Mouse (Mus musculus): ENCODE measurements around the gene Dnajc2. TPM values are rescaled to one million over a fixed set of nuclear protein-coding genes. Genes with fewer than 3 reads are reported as not detected.
"Not testable (repeated sequence)": the region's sequence is repeated elsewhere in the genome, so short reads cannot be mapped to it uniquely, and the experiment has no call there.

Gene Dnajc2
- polyA plus RNA-seq, 1 experiment from 2014 or later: 95.6 TPM

DNA sequence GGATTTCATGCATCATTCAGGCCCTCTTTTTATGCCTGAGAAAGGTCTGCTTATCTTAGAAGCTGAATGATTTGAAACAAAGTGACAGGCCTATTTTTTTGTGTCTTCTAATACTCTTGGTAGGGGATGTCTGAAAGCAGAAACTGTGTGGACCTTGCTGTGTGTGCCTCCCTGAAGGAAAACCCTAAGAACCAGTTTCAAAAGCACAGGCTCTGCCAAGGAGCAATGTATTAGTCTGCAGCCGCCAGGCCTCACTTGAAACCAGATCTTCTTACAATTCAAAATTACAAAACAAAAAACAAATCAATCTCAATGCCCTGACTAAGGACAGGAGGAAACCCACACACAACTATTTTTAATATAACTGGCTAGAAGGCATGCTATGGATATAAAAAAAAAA lies 60.6 kb downstream of the Dnajc2 start:
- 50% methylated on average over 1 of the region's 1 CpGs for WGBS
- Histone ChIP-seq H3K4me1 (ENCODE audit: control insufficient read depth, insufficient read depth, low read length) (no peaks in the 10 kb centered on the region), H3K36me3 (ENCODE audit: control insufficient read depth, insufficient read depth, low read length) (no peaks in the 10 kb centered on the region), H3K4me3 (ENCODE audit: low read depth, low read length) (no peak overlapping the region), H3K27ac (replicated peaks; ENCODE audit: low read depth, low read length) (no peak overlapping the region), H3K9ac (ENCODE audit: low read length) (no peak overlapping the region), H3K27me3 (ENCODE audit: control insufficient read depth, insufficient read depth, low read length) (no peaks in the 10 kb centered on the region), H3K4me2 (ENCODE audit: low read depth, severe bottlenecking) (no peak overlapping the region), H3K9me3 (ENCODE audit: control insufficient read depth, low read length) (no peaks in the 10 kb centered on the region)
- ATAC-seq (ENCODE audit: insufficient number of reproducible peaks, low FRiP score, low TSS enrichment, low read depth) (no peak), DNase-seq (ENCODE audit: low spot score) (no peak)

DNA sequence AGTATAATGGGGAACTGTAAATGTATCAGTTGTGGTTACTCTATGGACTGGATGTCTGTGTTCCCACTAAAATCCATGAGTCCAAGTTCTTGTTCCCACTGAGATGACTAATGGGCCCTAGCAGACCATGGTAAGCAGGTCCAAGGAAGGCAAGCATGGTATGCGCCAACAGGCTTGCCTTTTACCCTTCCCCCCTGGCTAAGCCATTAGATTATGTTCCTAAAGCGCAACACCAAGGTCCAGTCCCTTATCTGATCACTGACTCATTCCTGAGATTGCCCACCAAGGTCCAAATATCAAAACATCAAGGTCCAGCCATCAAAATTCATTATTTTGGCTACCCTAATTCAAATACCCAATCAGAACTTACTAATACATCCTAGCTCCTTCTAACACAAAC lies 65.8 kb downstream of the Dnajc2 start:
- H3K36me3 ChIP-seq (ENCODE audit: control insufficient read depth, insufficient read depth, low read length): no peaks in the 10 kb centered on the region
- no peak overlapping the region for H3K9ac ChIP-seq (ENCODE audit: low read length)
- 95% methylated on average over 2 of the region's 2 CpGs for WGBS
- H3K27ac ChIP-seq (replicated peaks; ENCODE audit: low read depth, low read length): no peak overlapping the region
- no peak overlapping the region for H3K4me2 ChIP-seq (ENCODE audit: low read depth, severe bottlenecking)
- no peak overlapping the region for H3K4me3 ChIP-seq (ENCODE audit: low read depth, low read length)
- H3K4me1 ChIP-seq (ENCODE audit: control insufficient read depth, insufficient read depth, low read length): no peaks in the 10 kb centered on the region
- H3K27me3 ChIP-seq (ENCODE audit: control insufficient read depth, insufficient read depth, low read length): no peaks in the 10 kb centered on the region
- H3K9me3 ChIP-seq (ENCODE audit: control insufficient read depth, low read length): no peaks in the 10 kb centered on the region
- ATAC-seq (ENCODE audit: insufficient number of reproducible peaks, low FRiP score, low TSS enrichment, low read depth) (no peak), DNase-seq (ENCODE audit: low spot score) (no peak)

DNA sequence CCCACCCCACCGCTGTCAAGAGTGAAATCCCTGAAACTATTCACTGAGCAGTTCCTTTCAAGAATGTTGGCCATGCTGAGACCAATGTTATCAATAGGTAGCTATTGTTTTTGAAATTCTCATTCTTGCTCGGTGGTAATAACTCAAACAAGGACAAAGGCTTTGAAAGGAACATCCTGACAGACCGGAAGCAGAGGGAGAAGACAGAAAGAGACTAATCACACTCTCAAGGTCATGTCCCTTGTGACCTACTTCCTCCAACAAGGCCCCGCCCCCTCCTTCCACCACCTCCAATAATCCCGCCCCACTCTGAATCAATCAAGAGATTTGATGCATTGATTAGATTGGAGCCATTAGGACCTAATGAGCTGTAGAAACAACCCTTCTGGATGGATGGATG lies 66.5 kb downstream of the Dnajc2 start:
- no peak overlapping the region for H3K4me3 ChIP-seq (ENCODE audit: low read depth, low read length)
- H3K9me3 ChIP-seq (ENCODE audit: control insufficient read depth, low read length): no peaks in the 10 kb centered on the region
- no peaks in the 10 kb centered on the region for H3K4me1 ChIP-seq (ENCODE audit: control insufficient read depth, insufficient read depth, low read length)
- no peak overlapping the region for H3K9ac ChIP-seq (ENCODE audit: low read length)
- no peak overlapping the region for H3K27ac ChIP-seq (replicated peaks; ENCODE audit: low read depth, low read length)
- H3K27me3 ChIP-seq (ENCODE audit: control insufficient read depth, insufficient read depth, low read length): no peaks in the 10 kb centered on the region
- ATAC-seq (ENCODE audit: insufficient number of reproducible peaks, low FRiP score, low TSS enrichment, low read depth) (no peak), DNase-seq (ENCODE audit: low spot score) (no peak)
- H3K36me3 ChIP-seq (ENCODE audit: control insufficient read depth, insufficient read depth, low read length): no peaks in the 10 kb centered on the region
- no peak overlapping the region for H3K4me2 ChIP-seq (ENCODE audit: low read depth, severe bottlenecking)
- WGBS: 88% methylated on average over 5 of the region's 5 CpGs

DNA sequence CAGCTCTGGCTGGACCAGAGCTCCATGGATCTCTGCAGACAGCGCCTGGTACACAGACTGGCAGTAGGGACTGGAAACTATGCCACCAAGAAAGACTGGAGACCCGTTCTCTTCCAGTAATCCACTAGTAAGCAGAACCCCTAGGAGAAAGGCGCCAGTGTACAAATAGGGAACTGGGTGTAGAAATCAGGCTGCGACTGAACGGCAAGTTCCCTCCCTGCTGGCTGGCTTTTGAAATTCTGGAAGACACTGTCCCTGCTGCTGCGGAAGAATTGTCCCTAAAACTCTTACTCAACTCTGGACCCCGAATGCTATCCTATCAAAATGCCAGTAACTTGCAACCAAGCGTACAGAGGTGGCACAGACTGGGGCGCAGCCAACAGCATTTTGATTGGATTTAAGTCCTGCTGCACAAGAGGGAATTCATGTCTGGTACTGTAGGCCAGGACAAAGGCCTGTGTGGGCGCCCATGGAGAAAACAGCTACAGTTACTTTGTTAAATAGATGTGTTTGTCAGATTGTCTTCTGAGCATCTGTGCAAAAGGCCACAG lies 67.8 kb downstream of the Dnajc2 start:
- Histone ChIP-seq H3K36me3 (ENCODE audit: control insufficient read depth, insufficient read depth, low read length) (no peaks in the 10 kb centered on the region), H3K4me2 (ENCODE audit: low read depth, severe bottlenecking) (no peak overlapping the region), H3K4me3 (ENCODE audit: low read depth, low read length) (no peak overlapping the region), H3K9me3 (ENCODE audit: control insufficient read depth, low read length) (no peaks in the 10 kb centered on the region), H3K4me1 (ENCODE audit: control insufficient read depth, insufficient read depth, low read length) (no peaks in the 10 kb centered on the region), H3K27me3 (ENCODE audit: control insufficient read depth, insufficient read depth, low read length) (no peaks in the 10 kb centered on the region), H3K9ac (ENCODE audit: low read length) (no peak overlapping the region), H3K27ac (replicated peaks; ENCODE audit: low read depth, low read length) (no peak overlapping the region)
- no peak for ATAC-seq (ENCODE audit: insufficient number of reproducible peaks, low FRiP score, low TSS enrichment, low read depth)
- 87% methylated on average over 10 of the region's 10 CpGs for WGBS
- no peak for DNase-seq (ENCODE audit: low spot score)

DNA sequence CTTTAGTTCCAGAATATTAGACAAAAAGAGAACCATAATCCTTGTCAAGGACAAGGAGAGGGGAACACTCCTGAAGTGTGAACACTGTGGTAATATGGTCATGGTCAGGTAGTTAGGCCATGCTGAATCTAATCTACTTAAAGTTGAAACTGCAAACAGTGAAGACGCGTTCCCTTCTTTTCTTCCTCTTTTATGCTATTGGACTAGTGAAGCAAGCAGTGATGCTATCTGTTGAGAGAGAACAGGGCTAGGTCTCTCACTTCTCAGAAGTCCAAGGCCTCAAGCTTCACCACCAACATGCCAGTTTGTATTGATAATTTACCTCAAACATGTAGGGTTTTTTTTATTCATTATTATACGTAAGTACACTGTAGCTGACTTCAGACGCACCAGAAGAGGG lies 70.6 kb downstream of the Dnajc2 start:
- DNase-seq (ENCODE audit: low spot score): no peak
- 93% methylated on average over 4 of the region's 4 CpGs for whole genome bisulfite sequencing
- no peak for ATAC-seq (ENCODE audit: insufficient number of reproducible peaks, low FRiP score, low TSS enrichment, low read depth)
- Histone ChIP-seq H3K4me3 (ENCODE audit: low read depth, low read length) (no peak overlapping the region), H3K4me2 (ENCODE audit: low read depth, severe bottlenecking) (no peak overlapping the region), H3K9me3 (ENCODE audit: control insufficient read depth, low read length) (no peaks in the 10 kb centered on the region), H3K27me3 (ENCODE audit: control insufficient read depth, insufficient read depth, low read length) (no peaks in the 10 kb centered on the region), H3K9ac (ENCODE audit: low read length) (no peak overlapping the region), H3K36me3 (ENCODE audit: control insufficient read depth, insufficient read depth, low read length) (no peaks in the 10 kb centered on the region), H3K27ac (replicated peaks; ENCODE audit: low read depth, low read length) (no peak overlapping the region), H3K4me1 (ENCODE audit: control insufficient read depth, insufficient read depth, low read length) (no peaks in the 10 kb centered on the region)

DNA sequence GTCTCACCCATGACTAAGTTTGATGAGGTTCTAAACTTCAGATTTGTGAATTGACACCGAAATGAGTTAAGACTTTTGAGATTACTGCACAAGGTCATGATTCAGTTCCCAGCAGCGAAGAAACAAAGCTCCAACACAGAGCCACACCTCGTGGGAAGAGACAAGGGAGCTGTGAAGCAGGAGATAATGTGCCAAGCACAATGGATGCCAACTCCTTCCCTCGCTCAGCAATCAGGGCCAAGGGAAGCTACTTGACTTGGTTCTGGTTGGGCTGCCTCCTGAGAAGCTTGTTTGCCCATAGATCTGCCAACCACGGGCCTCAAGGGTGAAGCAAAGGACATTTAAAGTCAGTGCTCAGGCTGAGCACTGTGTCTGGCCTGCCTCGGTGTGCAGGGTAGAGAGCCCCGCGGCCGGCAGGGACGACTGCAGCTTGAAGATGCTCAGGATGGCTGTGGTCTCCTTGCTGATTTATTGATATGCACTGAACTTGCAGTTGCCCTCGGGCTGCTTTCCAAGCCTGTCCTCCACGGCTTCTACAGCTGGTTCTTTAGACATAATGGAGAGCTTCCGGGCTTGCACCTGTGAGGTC lies 72.8 kb downstream of the Dnajc2 start:
- Histone ChIP-seq H3K4me3 (ENCODE audit: low read depth, low read length) (no peak overlapping the region), H3K36me3 (ENCODE audit: control insufficient read depth, insufficient read depth, low read length) (no peaks in the 10 kb centered on the region), H3K4me2 (ENCODE audit: low read depth, severe bottlenecking) (no peak overlapping the region), H3K9me3 (ENCODE audit: control insufficient read depth, low read length) (no peaks in the 10 kb centered on the region), H3K27ac (replicated peaks; ENCODE audit: low read depth, low read length) (no peak overlapping the region), H3K4me1 (ENCODE audit: control insufficient read depth, insufficient read depth, low read length) (no peaks in the 10 kb centered on the region), H3K9ac (ENCODE audit: low read length) (no peak overlapping the region), H3K27me3 (ENCODE audit: control insufficient read depth, insufficient read depth, low read length) (no peaks in the 10 kb centered on the region)
- no peak for DNase-seq (ENCODE audit: low spot score)
- WGBS: 70% methylated on average over 13 of the region's 13 CpGs
- ATAC-seq (ENCODE audit: insufficient number of reproducible peaks, low FRiP score, low TSS enrichment, low read depth): no peak

DNA sequence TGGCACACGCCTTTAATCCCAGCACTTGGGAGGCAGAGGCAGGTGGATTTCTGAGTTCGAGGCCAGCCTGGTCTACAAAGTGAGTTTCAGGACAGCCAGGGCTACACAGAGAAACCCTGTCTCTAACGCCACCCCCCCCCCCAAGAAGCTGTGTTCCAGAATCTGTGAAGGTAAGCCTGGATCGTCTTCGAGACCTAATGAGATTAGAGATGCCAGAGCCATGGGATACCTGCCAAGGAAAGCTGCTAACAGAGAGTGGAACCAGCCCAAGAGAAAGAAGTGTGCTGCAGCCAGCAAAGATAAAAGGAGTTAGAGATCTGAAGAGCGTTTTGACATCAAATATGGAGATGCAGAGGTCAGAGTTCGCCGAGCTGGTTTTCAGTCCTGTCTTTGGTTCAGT lies 77.0 kb downstream of the Dnajc2 start:
- DNase-seq (ENCODE audit: low spot score); H3K4me1 ChIP-seq (ENCODE audit: control insufficient read depth, insufficient read depth, low read length); ATAC-seq (ENCODE audit: insufficient number of reproducible peaks, low FRiP score, low TSS enrichment, low read depth); H3K4me2 ChIP-seq (ENCODE audit: low read depth, severe bottlenecking); H3K27me3 ChIP-seq (ENCODE audit: control insufficient read depth, insufficient read depth, low read length); H3K27ac ChIP-seq (replicated peaks; ENCODE audit: low read depth, low read length); H3K9ac ChIP-seq (ENCODE audit: low read length); H3K9me3 ChIP-seq (ENCODE audit: control insufficient read depth, low read length); H3K4me3 ChIP-seq (ENCODE audit: low read depth, low read length); H3K36me3 ChIP-seq (ENCODE audit: control insufficient read depth, insufficient read depth, low read length): not testable (repeated sequence)
- 90% methylated on average over 8 of the region's 8 CpGs for WGBS

All from limb, embryonic 11.5 days (tissue).